Mouse (Mus musculus) forebrain, embryonic 13.5 days (tissue): ENCODE results near the gene Cacna1h. TPM values are rescaled to one million over a fixed set of nuclear protein-coding genes. Genes with fewer than 3 reads are reported as not detected.

Experiments
- ATAC-seq: fragments of 200-750 bp; cut with Nextera tagmentation; 2 replicates; pipeline ENCODE4 v1.8.0; 2017
- H3K27ac ChIP-seq: fragments of 300-500 bp; sonication (generic); 2 replicates; pipeline ENCODE4 v1.5.1; 2015; ENCODE audit warnings: inconsistent platforms, mild to moderate bottlenecking, moderate library complexity
- H3K27me3 ChIP-seq: fragments of 300-500 bp; sonication (generic); 2 replicates; pipeline ENCODE4 v1.6.1; 2015; ENCODE audit warnings: mild to moderate bottlenecking, inconsistent platforms
- H3K36me3 ChIP-seq: fragments of 300-500 bp; sonication (generic); 2 replicates; pipeline ENCODE4 v1.6.1; 2015; ENCODE audit warnings: mild to moderate bottlenecking, inconsistent platforms; ENCODE audit not compliant: poor library complexity, severe bottlenecking
- H3K4me1 ChIP-seq: fragments of 300-500 bp; sonication (generic); 2 replicates; pipeline ENCODE4 v1.6.1; 2015; ENCODE audit warnings: inconsistent platforms
- H3K4me2 ChIP-seq: fragments of 300-500 bp; sonication (generic); 2 replicates; pipeline ENCODE4 v1.6.1; 2015; ENCODE audit warnings: inconsistent platforms, mild to moderate bottlenecking, moderate library complexity
- H3K4me3 ChIP-seq: fragments of 300-500 bp; sonication (generic); 2 replicates; pipeline ENCODE4 v1.5.1; 2015; ENCODE audit warnings: mild to moderate bottlenecking, inconsistent platforms
- H3K9ac ChIP-seq: fragments of 300-500 bp; sonication (generic); 2 replicates; pipeline ENCODE4 v1.6.1; 2015; ENCODE audit warnings: mild to moderate bottlenecking, inconsistent platforms
- H3K9me3 ChIP-seq: fragments of 300-500 bp; sonication (generic); replicated peaks from 2 replicates; pipeline ENCODE4 v1.6.1; 2016; ENCODE audit warnings: inconsistent platforms
- WGBS: fragments of 180-500 bp; shearing (Covaris S2); methylation state at CpG from one replicate; pipeline ENCODE4 v1.1.7; 2015; 5-methylcytosine and 5-hydroxymethylcytosine counted together
- polyA plus RNA-seq: library from polyadenylated mRNA; unstranded; fragments of >200 nt; fragmentation: Nextera tagmentation; extraction: Ambion mirVana; gene quantifications from 2 replicates; pipeline ENCODE4 v1.2.1, GENCODE M21; 2015

Gene Cacna1h
- polyA plus RNA-seq, 1 experiment from 2014 or later: 7.9 TPM

DNA sequence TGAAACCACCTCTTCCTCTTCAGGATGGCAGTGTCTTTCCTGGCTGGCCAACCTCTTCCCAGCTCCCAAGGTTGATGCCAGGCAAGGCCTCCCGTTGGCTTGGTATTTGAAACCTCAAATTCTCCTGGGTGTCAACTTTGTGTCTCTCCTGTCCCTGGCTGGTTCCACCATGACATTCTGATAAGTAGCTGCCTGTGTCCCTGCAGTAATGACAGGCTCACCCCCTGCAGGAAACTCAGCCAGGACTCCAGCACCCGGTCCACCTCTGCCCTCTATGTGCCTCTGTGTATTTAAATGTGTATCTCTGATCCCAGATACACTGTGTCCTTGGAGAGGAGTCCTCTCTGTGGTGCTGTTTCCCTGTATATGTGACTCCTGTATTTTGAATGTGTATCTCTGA is 32.7 kb upstream of the Cacna1h start:
- 88% methylated on average over 2 of the region's 2 CpGs for WGBS

GRCm38 (mm10) chr17:25464091-25464490 is 30.5 kb upstream of the Cacna1h start:
- ATAC-seq: no peak
- peaks cover 22% of the 10 kb centered on the region; the same call in 1 of the 2 replicates for H3K27me3 ChIP-seq
- no peak overlapping the region for H3K4me3 ChIP-seq
- H3K9ac ChIP-seq: no peak overlapping the region
- 79% methylated on average over 4 of the region's 4 CpGs for WGBS
- H3K9me3 ChIP-seq: no peaks in the 10 kb centered on the region
- H3K36me3 ChIP-seq: no peaks in the 10 kb centered on the region
- H3K4me2 ChIP-seq: no peak overlapping the region
- H3K27ac ChIP-seq: no peak overlapping the region
- H3K4me1 ChIP-seq: peaks cover 18% of the 10 kb centered on the region

More for the DNA sequence above, 32.7 kb upstream of the Cacna1h start:
- Histone ChIP-seq H3K4me2 (no peak overlapping the region), H3K27me3 (peaks cover 39% of the 10 kb centered on the region), H3K4me1 (peaks cover 18% of the 10 kb centered on the region), H3K27ac (no peak overlapping the region), H3K9ac (no peak overlapping the region), H3K9me3 (no peaks in the 10 kb centered on the region), H3K36me3 (no peaks in the 10 kb centered on the region), H3K4me3 (no peak overlapping the region)
- no peak for ATAC-seq

- no peak overlapping the region for H3K27ac ChIP-seq
- H3K4me1 ChIP-seq: peaks cover 18% of the 10 kb centered on the region
- peaks cover 17% of the 10 kb centered on the region; the same call in 1 of the 2 replicates for H3K27me3 ChIP-seq
- no peak overlapping the region for H3K9ac ChIP-seq
- H3K4me2 ChIP-seq: no peak overlapping the region
- H3K9me3 ChIP-seq: no peaks in the 10 kb centered on the region
- ATAC-seq: no peak
- WGBS: 63% methylated on average over 4 of the region's 4 CpGs
- no peaks in the 10 kb centered on the region for H3K36me3 ChIP-seq
- H3K4me3 ChIP-seq: no peak overlapping the region
Observed at GRCm38 (mm10) chr17:25463326-25463945, 29.9 kb upstream of the Cacna1h start.

DNA sequence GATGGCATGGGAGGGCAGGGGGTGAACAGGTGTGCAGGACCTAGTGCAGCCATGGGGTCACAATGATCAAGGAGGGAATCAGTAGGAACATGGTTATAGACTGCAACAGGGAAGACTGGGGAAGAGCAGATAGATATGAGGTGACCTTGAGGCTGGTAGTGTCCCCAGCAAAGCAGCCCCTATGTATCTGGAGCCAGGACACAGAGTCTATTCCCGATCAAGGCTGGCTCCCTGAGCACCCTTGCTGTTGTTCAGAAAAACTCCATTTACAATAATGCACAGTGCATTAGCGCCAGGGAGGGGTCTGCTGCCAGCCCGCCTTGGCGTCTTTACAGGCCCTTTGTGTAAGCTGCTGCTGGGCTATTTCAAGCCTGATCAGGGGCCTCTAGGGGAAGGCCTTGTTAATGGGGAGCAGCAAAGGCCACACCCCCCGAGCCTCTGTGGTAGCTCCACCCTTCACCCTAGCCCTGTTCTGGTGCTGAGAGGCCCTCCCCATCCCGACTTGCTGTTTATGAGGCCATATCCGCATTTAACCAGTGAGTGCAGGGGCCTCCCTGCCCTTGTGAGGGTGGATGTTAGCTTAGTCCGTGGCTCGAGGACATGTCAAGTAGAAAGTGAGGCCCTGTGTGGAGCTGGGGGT is 28.8 kb upstream of the Cacna1h start:
- Histone ChIP-seq H3K27me3 (peaks cover 6% of the 10 kb centered on the region; the same call in 1 of the 2 replicates), H3K36me3 (no peaks in the 10 kb centered on the region), H3K4me2 (peak overlapping the region; percentile 10; the same call in 1 of the 2 replicates), H3K27ac (peak overlapping the region; percentile 48), H3K9ac (peak overlapping the region; percentile 21; the same call in 1 of the 2 replicates), H3K9me3 (no peaks in the 10 kb centered on the region), H3K4me1 (peaks cover 18% of the 10 kb centered on the region), H3K4me3 (no peak overlapping the region)
- 7% methylated on average over 9 of the region's 9 CpGs for WGBS
- peak; percentile 90 for ATAC-seq

DNA sequence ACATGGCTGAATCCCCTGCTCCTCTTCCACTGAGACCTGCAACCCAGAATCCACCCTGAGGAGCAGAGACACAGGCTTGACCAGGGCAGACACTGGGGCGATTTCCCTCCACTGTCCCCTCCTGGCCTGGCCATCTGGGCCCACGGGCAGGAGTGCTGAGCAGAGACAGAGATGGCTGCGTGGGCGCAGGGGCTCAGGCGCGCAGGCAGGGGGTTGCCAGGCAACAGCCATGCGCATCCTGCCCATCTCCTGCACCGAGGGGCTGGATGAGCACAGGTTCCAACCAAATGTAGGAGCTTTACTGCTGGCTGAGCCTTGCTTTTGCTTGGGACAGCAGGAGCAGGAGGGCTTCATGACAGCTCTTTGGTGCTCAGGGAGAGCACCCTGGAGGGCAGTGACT is 23.0 kb upstream of the Cacna1h start:
- Histone ChIP-seq H3K9ac (no peak overlapping the region), H3K27ac (peak overlapping the region; percentile 31; the same call in 1 of the 2 replicates)
- WGBS: 67% methylated on average over 8 of the region's 8 CpGs

DNA sequence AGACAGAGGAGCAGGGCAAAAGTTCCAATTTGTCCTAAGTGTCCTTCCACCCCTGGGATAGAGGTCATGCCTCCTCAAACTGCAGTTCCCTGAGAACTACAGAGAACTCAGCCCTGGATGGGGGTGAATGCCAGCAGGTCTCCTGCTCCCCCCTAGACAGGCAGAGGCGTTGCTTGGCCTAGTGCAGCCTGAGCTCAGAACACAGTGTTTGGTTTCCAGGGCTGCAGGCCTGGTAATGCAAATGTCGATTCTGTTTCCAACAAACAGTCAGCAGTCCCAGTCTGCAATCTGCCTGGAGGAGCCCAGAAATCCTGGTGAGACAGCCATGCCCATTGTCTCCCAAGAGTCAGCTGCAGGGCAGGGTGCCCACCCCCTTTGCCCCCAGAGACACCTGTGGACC is 20.7 kb upstream of the Cacna1h start, which contains the start of gene Tekt4:
TSS of gene Tekt4 (plus strand) at position 344 of the 400 bp plus-strand sequence.
- ATAC-seq: no peak
- 64% methylated on average over 2 of the region's 2 CpGs for WGBS
- H3K4me1 ChIP-seq: no peaks in the 10 kb centered on the region
- H3K9me3 ChIP-seq: no peaks in the 10 kb centered on the region
- no peak within 1 kb of the TSS; the same call in 1 of the 2 replicates for H3K9ac ChIP-seq
- peaks cover 13% of the 10 kb centered on the region; the same call in 1 of the 2 replicates for H3K27me3 ChIP-seq
- no peak within 1 kb of the TSS for H3K4me2 ChIP-seq
- no peak within 1 kb of the TSS for H3K27ac ChIP-seq
- no peaks in the 10 kb centered on the region for H3K36me3 ChIP-seq
- H3K4me3 ChIP-seq: no peak within 1 kb of the TSS

More for the DNA sequence above, 23.0 kb upstream of the Cacna1h start:
- Histone ChIP-seq H3K27me3 (peaks cover 13% of the 10 kb centered on the region; the same call in 1 of the 2 replicates), H3K4me1 (no peaks in the 10 kb centered on the region), H3K9me3 (no peaks in the 10 kb centered on the region), H3K36me3 (no peaks in the 10 kb centered on the region), H3K4me2 (0 out of 2 replicates have a peak overlapping the region, but pooled peaks have one; percentile 5), H3K4me3 (no peak overlapping the region)
- ATAC-seq: no peak

DNA sequence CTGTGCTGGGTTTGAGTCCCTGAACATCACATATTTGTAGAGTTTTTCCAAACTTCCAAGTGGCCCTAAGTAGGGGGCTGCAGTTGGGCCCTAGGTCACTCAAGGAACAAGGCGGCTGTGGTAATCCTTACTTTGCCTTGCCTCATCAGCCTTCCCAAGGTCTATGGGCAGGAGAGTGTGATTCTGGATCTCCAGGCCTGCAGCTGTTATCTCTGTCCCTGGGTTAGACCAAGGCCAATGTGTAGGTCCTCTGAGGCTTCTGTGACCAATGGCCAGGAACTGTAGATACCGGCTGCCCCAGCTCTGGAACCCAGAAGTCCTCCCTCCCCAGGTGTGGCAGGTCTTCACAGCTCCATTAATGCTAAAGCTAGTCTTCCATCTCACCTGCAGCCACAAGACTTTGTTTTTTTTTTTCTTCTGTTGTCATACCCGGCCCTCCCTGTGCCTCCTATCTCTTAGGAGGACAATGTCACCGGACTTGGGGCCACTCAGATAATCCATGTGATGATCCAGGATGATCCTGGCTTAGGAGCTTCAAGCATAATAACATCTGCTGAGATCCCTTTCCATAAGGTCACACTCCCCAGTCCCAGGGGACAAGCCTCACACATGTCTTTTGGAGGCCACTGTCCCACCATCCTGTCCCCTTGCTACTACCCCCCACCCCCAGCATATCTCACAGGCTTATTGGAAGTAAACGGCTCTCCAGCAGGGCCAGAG is 18.8 kb upstream of the Cacna1h start:
- Histone ChIP-seq H3K4me3 (no peak overlapping the region), H3K4me1 (no peaks in the 10 kb centered on the region), H3K36me3 (no peaks in the 10 kb centered on the region), H3K9me3 (no peaks in the 10 kb centered on the region), H3K4me2 (no peak overlapping the region), H3K27me3 (peaks cover 13% of the 10 kb centered on the region; the same call in 1 of the 2 replicates), H3K9ac (no peak overlapping the region), H3K27ac (no peak overlapping the region)
- 85% methylated on average over 5 of the region's 5 CpGs for WGBS
- ATAC-seq: no peak

GRCm38 (mm10) chr17:25450329-25450728 is 16.7 kb upstream of the Cacna1h start:
- Histone ChIP-seq H3K4me3 (no peak overlapping the region), H3K9ac (no peak overlapping the region), H3K27ac (no peak overlapping the region), H3K4me2 (no peak overlapping the region), H3K36me3 (no peaks in the 10 kb centered on the region), H3K4me1 (no peaks in the 10 kb centered on the region), H3K27me3 (0 out of 2 replicates have a peak, but pooled peaks cover 4% of the 10 kb centered on the region), H3K9me3 (no peaks in the 10 kb centered on the region)
- ATAC-seq: no peak
- 69% methylated on average over 4 of the region's 4 CpGs for WGBS

DNA sequence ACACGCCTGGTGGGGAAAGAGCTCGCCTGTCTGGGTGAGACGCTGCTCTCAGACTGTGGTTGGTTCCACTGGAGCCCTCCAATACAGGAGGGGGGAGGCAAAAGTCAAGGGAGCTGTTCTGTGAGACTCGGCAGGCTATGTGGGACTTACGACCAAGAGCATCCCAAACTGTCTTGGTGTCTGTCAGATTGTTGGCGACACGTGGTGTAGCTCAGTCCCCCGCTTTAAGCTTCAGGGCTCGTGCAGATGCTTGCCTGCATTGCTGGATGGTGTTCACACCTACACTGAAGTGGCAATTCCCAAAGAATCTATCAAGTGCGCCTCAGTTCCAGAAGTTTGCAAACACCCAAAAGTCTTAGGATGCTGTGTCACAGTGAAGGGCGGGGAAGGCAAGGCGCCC is 14.3 kb upstream of the Cacna1h start:
- no peaks in the 10 kb centered on the region; the same call in 1 of the 2 replicates for H3K4me1 ChIP-seq
- H3K27me3 ChIP-seq: no peaks in the 10 kb centered on the region
- ATAC-seq: no peak
- no peak overlapping the region for H3K9ac ChIP-seq
- H3K9me3 ChIP-seq: no peaks in the 10 kb centered on the region
- H3K4me2 ChIP-seq: no peak overlapping the region
- H3K4me3 ChIP-seq: no peak overlapping the region
- WGBS: 91% methylated on average over 12 of the region's 12 CpGs
- H3K27ac ChIP-seq: no peak overlapping the region
- no peaks in the 10 kb centered on the region for H3K36me3 ChIP-seq

DNA sequence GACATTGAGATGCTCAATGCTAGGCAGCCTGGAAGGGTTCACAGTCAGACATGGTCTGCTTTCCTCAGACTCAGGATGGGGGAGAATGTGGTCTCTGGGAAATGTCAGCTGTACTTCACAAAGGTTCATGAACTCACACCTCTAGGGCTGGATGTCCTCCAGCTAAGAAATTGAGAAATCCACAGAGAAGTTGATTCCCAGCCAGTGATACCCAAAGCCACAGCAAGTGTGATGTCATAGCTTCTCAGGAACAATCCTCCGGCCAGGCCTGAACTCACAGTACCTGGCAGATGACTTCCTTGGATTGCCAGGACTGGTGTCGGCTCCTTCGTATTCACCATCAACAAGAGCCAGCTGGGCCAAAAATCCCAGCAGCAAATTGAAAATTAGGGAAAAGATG is 12.3 kb upstream of the Cacna1h start:
- WGBS: 66% methylated on average over 3 of the region's 3 CpGs
- ATAC-seq: no peak
- H3K4me2 ChIP-seq: no peak overlapping the region
- no peak overlapping the region for H3K27ac ChIP-seq
- H3K36me3 ChIP-seq: no peaks in the 10 kb centered on the region
- H3K9me3 ChIP-seq: no peaks in the 10 kb centered on the region
- no peak overlapping the region for H3K9ac ChIP-seq
- no peak overlapping the region for H3K4me3 ChIP-seq
- H3K27me3 ChIP-seq: no peaks in the 10 kb centered on the region
- H3K4me1 ChIP-seq: no peaks in the 10 kb centered on the region; the same call in 1 of the 2 replicates

GRCm38 (mm10) chr17:25445074-25445473 is 11.5 kb upstream of the Cacna1h start:
- H3K9ac ChIP-seq: no peak overlapping the region
- WGBS: 73% methylated on average over 4 of the region's 4 CpGs
- H3K9me3 ChIP-seq: no peaks in the 10 kb centered on the region
- no peak for ATAC-seq
- H3K27ac ChIP-seq: no peak overlapping the region
- no peaks in the 10 kb centered on the region for H3K27me3 ChIP-seq
- H3K4me2 ChIP-seq: no peak overlapping the region
- H3K4me1 ChIP-seq: no peaks in the 10 kb centered on the region; the same call in 1 of the 2 replicates
- H3K4me3 ChIP-seq: no peak overlapping the region
- no peaks in the 10 kb centered on the region for H3K36me3 ChIP-seq

DNA sequence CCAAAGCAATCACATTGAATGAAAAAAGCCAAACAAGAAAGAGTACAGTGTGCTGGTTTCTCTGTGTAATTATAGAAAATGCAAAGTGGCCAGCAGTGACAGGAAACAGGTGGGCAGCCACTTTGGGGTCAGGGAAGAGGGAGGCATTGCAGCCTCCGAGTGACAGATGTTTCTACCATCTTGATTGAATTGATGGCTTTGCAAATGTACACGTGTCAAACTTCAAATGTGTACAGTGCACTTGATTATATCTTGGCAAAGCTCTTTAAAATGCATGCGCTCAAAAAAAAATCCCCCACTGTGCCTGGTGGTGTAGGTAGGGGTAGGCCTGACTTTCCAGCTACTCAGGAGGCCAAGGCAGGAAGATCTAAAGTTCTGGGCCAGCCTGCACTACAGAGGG is 9.3 kb upstream of the Cacna1h start:
- Histone ChIP-seq H3K9ac (no peak overlapping the region), H3K4me1 (no peaks in the 10 kb centered on the region; the same call in 1 of the 2 replicates), H3K27ac (no peak overlapping the region), H3K4me3 (no peak overlapping the region), H3K27me3 (peaks cover 3% of the 10 kb centered on the region; the same call in 1 of the 2 replicates), H3K9me3 (no peaks in the 10 kb centered on the region), H3K36me3 (no peaks in the 10 kb centered on the region), H3K4me2 (no peak overlapping the region)
- WGBS: 66% methylated on average over 3 of the region's 3 CpGs
- no peak for ATAC-seq
